Comparison of ENCODE assay signal across 25 mouse cellular contexts in genomic region chr13:72167434-72167833, GRCm38 (mm10).
"Had no signal": no experiment of that assay in that cellular context is flagged by ENCODE, and none has a peak within 500 bp of the region (broad histone marks: within the 10 kb centered on the region; RNA-seq: fewer than 3 reads in every experiment).

No protein-coding gene starts in this region.

- H3K9ac ChIP-seq: heart, embryonic 13.5 days; heart, embryonic 15.5 days; hindbrain, embryonic 13.5 days; hindbrain, embryonic 15.5 days; intestine, embryonic 15.5 days; kidney, embryonic 15.5 days; limb, embryonic 12.5 days had no signal

- H3K4me2 ChIP-seq: heart, embryonic 11.5 days; heart, embryonic 13.5 days; heart, embryonic 15.5 days; hindbrain, embryonic 13.5 days; hindbrain, embryonic 15.5 days; intestine, embryonic 15.5 days; kidney, embryonic 15.5 days; limb, embryonic 12.5 days; liver, embryonic 11.5 days had no signal

- H3K27me3 ChIP-seq: heart, embryonic 13.5 days; heart, embryonic 15.5 days; hindbrain, embryonic 13.5 days; hindbrain, embryonic 15.5 days; intestine, embryonic 15.5 days had no signal

- H3K36me3 ChIP-seq: heart, embryonic 13.5 days; heart, embryonic 15.5 days; hindbrain, embryonic 13.5 days; hindbrain, embryonic 15.5 days; intestine, embryonic 15.5 days; kidney, embryonic 15.5 days; limb, embryonic 10.5 days; limb, embryonic 12.5 days had no signal

- ATAC-seq: hindbrain, postnatal 0 days; intestine, embryonic 15.5 days had no signal

- H3K4me3 ChIP-seq: heart, embryonic 13.5 days; heart, embryonic 15.5 days; hindbrain, embryonic 13.5 days; hindbrain, embryonic 15.5 days; intestine, embryonic 15.5 days; kidney, embryonic 15.5 days; limb, embryonic 10.5 days; limb, embryonic 12.5 days had no signal

- H3K4me1 ChIP-seq: heart, embryonic 13.5 days; heart, embryonic 15.5 days; hindbrain, embryonic 13.5 days; hindbrain, embryonic 15.5 days; intestine, embryonic 15.5 days; kidney, embryonic 15.5 days; limb, embryonic 10.5 days; limb, embryonic 12.5 days had no signal

- H3K9me3 ChIP-seq: heart, embryonic 13.5 days; heart, embryonic 15.5 days; hindbrain, embryonic 13.5 days; hindbrain, embryonic 15.5 days; intestine, embryonic 15.5 days; kidney, embryonic 15.5 days; limb, embryonic 10.5 days; limb, embryonic 12.5 days had no signal

- H3K27ac ChIP-seq: heart, embryonic 13.5 days; heart, embryonic 15.5 days; hindbrain, embryonic 13.5 days; hindbrain, embryonic 15.5 days; hindbrain, postnatal 0 days; intestine, embryonic 15.5 days; kidney, embryonic 15.5 days; kidney, postnatal 0 days; limb, embryonic 10.5 days; limb, embryonic 12.5 days had no signal

- DNase-seq: gastrocnemius, postnatal 14 days; gastrocnemius, postnatal 36 days; heart, adult 18-20 months; heart, postnatal 14 days; heart, postnatal 36 days; kidney, adult 11 months; kidney, adult 2 months; kidney, adult 9 months; kidney, postnatal 14 days; kidney, postnatal 36 days; layer of hippocampus, adult 9-11 months; layer of hippocampus, postnatal 36 days; liver had no signal
